Mouse (Mus musculus) ES-E14 (cell line): Measurements from ENCODE around the gene Harbi1. TPM values are rescaled to one million over a fixed set of nuclear protein-coding genes. Genes with fewer than 3 reads are reported as not detected.

Source experiments
- DNase-seq: peaks from one replicate; pipeline ENCODE4 v3.0.0-alpha.2; 2013; ENCODE audit warnings: low read depth, low spot score
- H3K27ac ChIP-seq: 2 replicates; pipeline ENCODE4 v1.5.1; 2012; ENCODE audit warnings: low read depth, mild to moderate bottlenecking, low read length, moderate library complexity, mixed read lengths; ENCODE audit not compliant: poor library complexity, insufficient read depth, severe bottlenecking
- H3K36me3 ChIP-seq: 2 replicates; pipeline ENCODE4 v1.6.1; 2012; ENCODE audit warnings: mild to moderate bottlenecking, low read length, moderate library complexity, mixed read lengths; ENCODE audit not compliant: control insufficient read depth, poor library complexity, insufficient read depth, severe bottlenecking
- H3K4me1 ChIP-seq, 2 experiments: fragments of 150-350 bp in 1 of 2; sonication (generic) in 1 of 2; 2 replicates each; pipeline ENCODE4 v1.6.1; 2012; ENCODE audit warnings: low read length in 2 of 2, mild to moderate bottlenecking in 1 of 2, mixed read lengths in 1 of 2; ENCODE audit not compliant: control insufficient read depth in 2 of 2, insufficient read depth in 2 of 2, poor library complexity in 1 of 2
- H3K4me3 ChIP-seq, 2 experiments: fragments of 150-350 bp in 1 of 2; sonication (generic) in 1 of 2; 2 replicates each; pipeline ENCODE4 v1.5.1; 2012; ENCODE audit warnings: low read length in 2 of 2, low read depth in 1 of 2, mild to moderate bottlenecking in 1 of 2, mixed read lengths in 1 of 2; ENCODE audit not compliant: insufficient read depth in 1 of 2, poor library complexity in 1 of 2, severe bottlenecking in 1 of 2
- H3K9ac ChIP-seq: 2 replicates; pipeline ENCODE4 v1.6.1; 2012; ENCODE audit warnings: low read depth, mild to moderate bottlenecking, low read length, mixed read lengths; ENCODE audit not compliant: poor library complexity, insufficient read depth, severe bottlenecking
- H3K9me3 ChIP-seq: fragments of 150-350 bp; sonication (generic); 2 replicates; pipeline ENCODE4 v1.6.1; 2012; ENCODE audit warnings: low read depth, mild to moderate bottlenecking, low read length; ENCODE audit not compliant: control insufficient read depth, insufficient read depth
- CHD2 ChIP-seq: IDR thresholded peaks from 2 replicates; pipeline ENCODE4 v1.6.1; 2014; ENCODE audit warnings: mild to moderate bottlenecking, low read depth, low read length, inconsistent platforms
- HCFC1 ChIP-seq: IDR thresholded peaks from 2 replicates; pipeline ENCODE4 v1.6.1; 2012; ENCODE audit warnings: low read length, inconsistent platforms, borderline replicate concordance; ENCODE audit not compliant: insufficient read depth
- MAFK ChIP-seq: IDR thresholded peaks from 2 replicates; pipeline ENCODE4 v1.6.1; 2014; ENCODE audit warnings: mild to moderate bottlenecking, low read depth, low read length, inconsistent platforms; ENCODE audit not compliant: insufficient read depth
- ZC3H11A ChIP-seq: IDR thresholded peaks from 2 replicates; pipeline ENCODE4 v1.6.1; 2012; ENCODE audit warnings: low read depth, mild to moderate bottlenecking, inconsistent platforms, low read length, borderline replicate concordance
- ZNF384 ChIP-seq: IDR thresholded peaks from 2 replicates; pipeline ENCODE4 v1.6.1; 2012; ENCODE audit warnings: low read depth, low read length, inconsistent platforms
- in situ Hi-C, 2 experiments: fragments of 600-800 bp; cut with MboI; formaldehyde crosslinking; loops; one replicate each; pipeline ENCODE4 v1.15.1; 2025; ENCODE audit warnings: low sequenced_read_pairs in 2 of 2, inconsistent platforms in 1 of 2; ENCODE audit not compliant: unreplicated experiment in 2 of 2
- total RNA-seq: library from RNA; depleted of rRNA; stranded (reverse); fragments of 300-350 nt; gene quantifications from 2 replicates; pipeline ENCODE4 v1.2.3, GENCODE M21; 2012

The Harbi1 gene
- total RNA-seq, 1 experiment, result 17.0 TPM

- Histone ChIP-seq H3K9me3 (no peaks in the 10 kb centered on the region), H3K27ac (no peak overlapping the region), H3K4me3 (no peak overlapping the region), H3K4me1 (0 out of 4 replicates have a peak, but pooled peaks cover 0 to 3% of the 10 kb centered on the region in 2 experiments), H3K36me3 (no peaks in the 10 kb centered on the region), H3K9ac (no peak overlapping the region)
- in situ Hi-C loops, result no loop called here
- TF ChIP-seq CHD2, result no peak
- TF ChIP-seq ZNF384, result no peak
- DNase-seq, result no peak
These were observed 16.4 kb downstream of the Harbi1 start for GRCm38 (mm10) chr2:91727011-91727410.

DNA sequence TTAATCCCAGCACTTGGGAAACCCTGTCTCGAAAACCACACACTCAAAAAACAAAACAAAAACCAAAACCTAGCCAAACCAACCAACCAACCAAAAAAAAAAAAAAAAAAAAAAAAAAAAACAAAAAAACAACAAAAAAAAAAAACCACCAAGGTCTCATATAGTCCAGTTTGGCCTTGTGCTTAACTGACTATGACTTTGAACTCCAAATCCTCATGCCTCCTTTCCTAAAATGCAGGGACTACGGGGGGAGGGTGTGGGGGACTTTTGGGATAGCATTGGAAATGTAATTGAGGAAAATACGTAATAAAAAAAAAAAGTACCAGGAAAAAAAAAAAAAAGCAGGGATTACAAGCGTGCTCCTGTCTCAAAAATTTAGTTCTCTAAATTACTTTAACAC lies 18.9 kb downstream of the Harbi1 start:
- TF ChIP-seq ZNF384 (peak; percentile 61), MAFK (no peak)
- in situ Hi-C loops, result no loop called here
- Histone ChIP-seq H3K9me3 (no peaks in the 10 kb centered on the region), H3K36me3 (no peaks in the 10 kb centered on the region), H3K4me1 (0 out of 4 replicates have a peak, but pooled peaks cover 0 to 3% of the 10 kb centered on the region in 2 experiments), H3K27ac (no peak overlapping the region), H3K9ac (no peak overlapping the region), H3K4me3 (peak overlapping the region; percentile 81 to 86; a peak in 3 of 4 replicates)
- DNase-seq, result no peak

GRCm38 (mm10) chr2:91729971-91730821 lies 19.5 kb downstream of the Harbi1 start, which contains the start of gene Ambra1:
Ambra1 (plus strand) TSS chr2:91730134.
- peak within 1 kb of the TSS; percentile 90 for H3K27ac ChIP-seq
- H3K36me3 ChIP-seq, result no peaks in the 10 kb centered on the region
- H3K4me1 ChIP-seq, result peaks cover 3% of the 10 kb centered on the region in 2 experiments; a peak in 2 of 4 replicates
- DNase-seq, result peak; percentile 86
- no peaks in the 10 kb centered on the region for H3K9me3 ChIP-seq
- in situ Hi-C loops, result no loop called here
- H3K9ac ChIP-seq, result peak within 1 kb of the TSS; percentile 91
- H3K4me3 ChIP-seq, result peak within 1 kb of the TSS; percentile 81 to 86
- TF ChIP-seq MAFK, result no peak
- no peak for TF ChIP-seq CHD2
- TF ChIP-seq ZNF384, result peak; percentile 23; the same call in 1 of the 2 replicates
- peak; percentile 88 for TF ChIP-seq HCFC1
- TF ChIP-seq ZC3H11A, result no peak

GRCm38 (mm10) chr2:91735221-91735620 lies 24.6 kb downstream of the Harbi1 start:
- H3K9ac ChIP-seq, result no peak overlapping the region
- H3K4me1 ChIP-seq, result peaks cover 5% of the 10 kb centered on the region in 2 experiments; a peak in 2 of 4 replicates
- no peak for DNase-seq
- no peaks in the 10 kb centered on the region for H3K9me3 ChIP-seq
- in situ Hi-C loops, result no loop called here
- H3K27ac ChIP-seq, result no peak overlapping the region
- no peaks in the 10 kb centered on the region for H3K36me3 ChIP-seq
- H3K4me3 ChIP-seq, result no peak overlapping the region
- TF ChIP-seq ZNF384, result no peak
- no peak for TF ChIP-seq ZC3H11A
- TF ChIP-seq HCFC1, result no peak
- TF ChIP-seq MAFK, result no peak
- no peak for TF ChIP-seq CHD2

GRCm38 (mm10) chr2:91739586-91739985 lies 28.9 kb downstream of the Harbi1 start:
- no peaks in the 10 kb centered on the region for H3K9me3 ChIP-seq
- H3K4me3 ChIP-seq, result no peak overlapping the region
- no peak for TF ChIP-seq ZC3H11A
- no peak for TF ChIP-seq CHD2
- TF ChIP-seq HCFC1, result no peak
- TF ChIP-seq ZNF384, result no peak
- no peak for TF ChIP-seq MAFK
- H3K4me1 ChIP-seq, result peaks cover 4 to 5% of the 10 kb centered on the region in 2 experiments; a peak in 3 of 4 replicates
- H3K27ac ChIP-seq, result no peak overlapping the region
- in situ Hi-C loops, result no loop called here
- no peaks in the 10 kb centered on the region; the same call in 1 of the 2 replicates for H3K36me3 ChIP-seq
- no peak overlapping the region for H3K9ac ChIP-seq
- no peak for DNase-seq
